Mouse (Mus musculus) adrenal gland, postnatal 10 days (tissue): Measurements from ENCODE around the gene Crybg1. TPM values are rescaled to one million over a fixed set of nuclear protein-coding genes. Genes with fewer than 3 reads are reported as not detected.

Experiments
- DNase-seq: peaks from one replicate; pipeline ENCODE4 v3.0.0; 2021; ENCODE audit warnings: mixed read lengths
- total RNA-seq, 2 experiments: library from RNA; stranded (reverse); gene quantifications; 2 replicates each; pipeline ENCODE4 v1.2.3; 2021

The Crybg1 gene
- total RNA-seq, 2 experiments from 2014 or later, result 3.8 to 5.6 TPM

GRCm38 (mm10) chr10:44091757-44092156, 56.9 kb downstream of the Crybg1 start:
- DNase-seq, result no peak

- no peak for DNase-seq
Measured at GRCm38 (mm10) chr10:44080351-44080750, 68.3 kb downstream of the Crybg1 start.

GRCm38 (mm10) chr10:44078799-44079521, 69.7 kb downstream of the Crybg1 start:
- peak; percentile 16 for DNase-seq

- DNase-seq, result peak; percentile 75
Measured at GRCm38 (mm10) chr10:44071095-44071494, 77.6 kb downstream of the Crybg1 start.

- no peak for DNase-seq
Measured at GRCm38 (mm10) chr10:44069131-44069530, 79.5 kb downstream of the Crybg1 start.

- no peak for DNase-seq
Measured at GRCm38 (mm10) chr10:44065848-44066360, 82.7 kb downstream of the Crybg1 start.

- no peak for DNase-seq
Measured at GRCm38 (mm10) chr10:44062981-44063380, 85.7 kb downstream of the Crybg1 start.

GRCm38 (mm10) chr10:44050913-44051312, 97.7 kb downstream of the Crybg1 start:
- no peak for DNase-seq

- no peak for DNase-seq
Measured at GRCm38 (mm10) chr10:44044727-44045126, 103.9 kb downstream of the Crybg1 start.

- no peak for DNase-seq
Measured at GRCm38 (mm10) chr10:44043630-44044029, 105.0 kb downstream of the Crybg1 start.

GRCm38 (mm10) chr10:44039185-44039584, 109.5 kb downstream of the Crybg1 start:
- no peak for DNase-seq

GRCm38 (mm10) chr10:44037918-44038544, 110.6 kb downstream of the Crybg1 start:
- DNase-seq, result no peak

GRCm38 (mm10) chr10:44029566-44029965, 119.1 kb downstream of the Crybg1 start:
- DNase-seq, result no peak

- peak; percentile 31 for DNase-seq
Measured at GRCm38 (mm10) chr10:44027226-44027625, 121.4 kb downstream of the Crybg1 start.

GRCm38 (mm10) chr10:44026105-44026504, 122.5 kb downstream of the Crybg1 start:
- DNase-seq, result peak; percentile 62

GRCm38 (mm10) chr10:44024705-44025104, 123.9 kb downstream of the Crybg1 start:
- no peak for DNase-seq

- DNase-seq, result no peak
Measured at GRCm38 (mm10) chr10:44020141-44020540, 128.5 kb downstream of the Crybg1 start.

GRCm38 (mm10) chr10:44018562-44018961, 130.1 kb downstream of the Crybg1 start:
- DNase-seq, result no peak

- no peak for DNase-seq
Measured at GRCm38 (mm10) chr10:44015631-44016030, 133.0 kb downstream of the Crybg1 start.

- DNase-seq, result no peak
Measured at GRCm38 (mm10) chr10:44013885-44014284, 134.8 kb downstream of the Crybg1 start.

GRCm38 (mm10) chr10:44011408-44011807, 137.2 kb downstream of the Crybg1 start:
- no peak for DNase-seq

- no peak for DNase-seq
Measured at GRCm38 (mm10) chr10:44008808-44009207, 139.8 kb downstream of the Crybg1 start.

- no peak for DNase-seq
Measured at GRCm38 (mm10) chr10:44006815-44007214, 141.8 kb downstream of the Crybg1 start.
